Mouse (Mus musculus) hindbrain, embryonic 16.5 days (tissue): ENCODE measurements at regions not wholly inside any gene's neighbourhood (a gene's known extent, or its start where the extent isn't known, plus 50 kb on each side); places are given as distances from the start of the nearest gene placed in this dataset.
A peak's percentile ranks its signal among the peaks of the same experiment; 100 is the strongest.

Experiments used
- ATAC-seq: fragments of 200-750 bp; cut with Nextera tagmentation; 2 replicates; pipeline ENCODE4 v1.8.0; 2017; ENCODE audit warnings: moderate TSS enrichment, moderate library complexity
- H3K27ac ChIP-seq: fragments of 300-500 bp; sonication (generic); 2 replicates; pipeline ENCODE4 v1.5.1; 2014; ENCODE audit warnings: low read depth, mild to moderate bottlenecking, control low read depth, low read length, moderate library complexity
- H3K27me3 ChIP-seq: fragments of 300-500 bp; sonication (generic); replicated peaks from 2 replicates; pipeline ENCODE4 v1.6.1; 2014; ENCODE audit warnings: low read length; ENCODE audit not compliant: control insufficient read depth, insufficient read depth
- H3K36me3 ChIP-seq: fragments of 300-500 bp; sonication (generic); 2 replicates; pipeline ENCODE4 v1.6.1; 2014; ENCODE audit warnings: mild to moderate bottlenecking, low read length, moderate library complexity, mixed read lengths; ENCODE audit not compliant: control insufficient read depth, insufficient read depth
- H3K4me1 ChIP-seq: fragments of 300-500 bp; sonication (generic); 2 replicates; pipeline ENCODE4 v1.6.1; 2014; ENCODE audit warnings: low read depth, low read length; ENCODE audit not compliant: control insufficient read depth, insufficient read depth
- H3K4me2 ChIP-seq: fragments of 300-500 bp; sonication (generic); 2 replicates; pipeline ENCODE4 v1.6.1; 2014; ENCODE audit warnings: mild to moderate bottlenecking, low read length, control low read depth, moderate library complexity
- H3K4me3 ChIP-seq: fragments of 300-500 bp; sonication (generic); 2 replicates; pipeline ENCODE4 v1.5.1; 2014; ENCODE audit warnings: mild to moderate bottlenecking, low read length, control low read depth, moderate library complexity
- H3K9ac ChIP-seq: fragments of 300-500 bp; sonication (generic); 2 replicates; pipeline ENCODE4 v1.6.1; 2014; ENCODE audit warnings: low read depth, mild to moderate bottlenecking, control low read depth, low read length, moderate library complexity
- H3K9me3 ChIP-seq: fragments of 300-500 bp; sonication (generic); 2 replicates; pipeline ENCODE4 v1.6.1; 2014; ENCODE audit warnings: mild to moderate bottlenecking, low read length, moderate library complexity; ENCODE audit not compliant: control insufficient read depth
- WGBS: fragments of 180-500 bp; shearing (Covaris S2); extraction: QIAGEN DNeasy Blood & Tissue Kit; methylation state at CpG from one replicate; pipeline ENCODE4 v1.1.7; 2014; 5-methylcytosine and 5-hydroxymethylcytosine counted together

- no peak overlapping the region for H3K4me3 ChIP-seq
- no peak for ATAC-seq
- no peaks in the 10 kb centered on the region for H3K27me3 ChIP-seq
- no peak overlapping the region for H3K4me2 ChIP-seq
- no peak overlapping the region for H3K27ac ChIP-seq
- WGBS: 40% methylated on average over 8 of the region's 8 CpGs
- no peaks in the 10 kb centered on the region for H3K4me1 ChIP-seq
- H3K36me3 ChIP-seq: no peaks in the 10 kb centered on the region
- no peak overlapping the region for H3K9ac ChIP-seq
- no peaks in the 10 kb centered on the region for H3K9me3 ChIP-seq
Measured at GRCm38 (mm10) chr13:115513914-115514313, 412.1 kb upstream of the Itga1 start.

- Histone ChIP-seq H3K4me2 (no peak overlapping the region), H3K4me1 (no peaks in the 10 kb centered on the region), H3K27ac (no peak overlapping the region), H3K9ac (no peak overlapping the region), H3K27me3 (no peaks in the 10 kb centered on the region), H3K9me3 (no peaks in the 10 kb centered on the region), H3K4me3 (no peak overlapping the region), H3K36me3 (no peaks in the 10 kb centered on the region)
- ATAC-seq: no peak
Measured at GRCm38 (mm10) chr13:115512214-115512613, 410.4 kb upstream of the Itga1 start.

GRCm38 (mm10) chr13:115508646-115509045 lies 406.9 kb upstream of the Itga1 start:
- H3K4me2 ChIP-seq: no peak overlapping the region
- peak; percentile 60 for ATAC-seq
- 27% methylated on average over 3 of the region's 3 CpGs for WGBS
- no peaks in the 10 kb centered on the region for H3K4me1 ChIP-seq
- peaks cover 3% of the 10 kb centered on the region; the same call in 1 of the 2 replicates for H3K9me3 ChIP-seq
- no peaks in the 10 kb centered on the region for H3K27me3 ChIP-seq
- H3K36me3 ChIP-seq: no peaks in the 10 kb centered on the region
- no peak overlapping the region for H3K27ac ChIP-seq
- no peak overlapping the region for H3K9ac ChIP-seq
- no peak overlapping the region for H3K4me3 ChIP-seq

- Histone ChIP-seq H3K4me3 (no peak overlapping the region), H3K4me1 (no peaks in the 10 kb centered on the region), H3K9me3 (no peaks in the 10 kb centered on the region), H3K4me2 (no peak overlapping the region), H3K27ac (no peak overlapping the region), H3K9ac (no peak overlapping the region), H3K27me3 (no peaks in the 10 kb centered on the region), H3K36me3 (no peaks in the 10 kb centered on the region)
- ATAC-seq: no peak
- WGBS: 55% methylated on average over 4 of the region's 4 CpGs
Measured at GRCm38 (mm10) chr13:115494399-115494798, 392.6 kb upstream of the Itga1 start.

GRCm38 (mm10) chr13:115475861-115476260 lies 374.1 kb upstream of the Itga1 start:
- 65% methylated on average over 2 of the region's 2 CpGs for WGBS

GRCm38 (mm10) chr13:115465689-115466088 lies 363.9 kb upstream of the Itga1 start:
- ATAC-seq: no peak

More at GRCm38 (mm10) chr13:115475861-115476260, 374.1 kb upstream of the Itga1 start:
- Histone ChIP-seq H3K9ac (no peak overlapping the region), H3K27me3 (no peaks in the 10 kb centered on the region), H3K4me2 (no peak overlapping the region), H3K4me3 (no peak overlapping the region), H3K27ac (no peak overlapping the region), H3K9me3 (no peaks in the 10 kb centered on the region), H3K4me1 (no peaks in the 10 kb centered on the region), H3K36me3 (no peaks in the 10 kb centered on the region)
- ATAC-seq: no peak

GRCm38 (mm10) chr13:115451244-115451643 lies 349.5 kb upstream of the Itga1 start:
- Histone ChIP-seq H3K27ac (no peak overlapping the region), H3K4me3 (no peak overlapping the region), H3K4me1 (no peaks in the 10 kb centered on the region), H3K9ac (no peak overlapping the region), H3K27me3 (no peaks in the 10 kb centered on the region), H3K4me2 (no peak overlapping the region), H3K9me3 (no peaks in the 10 kb centered on the region), H3K36me3 (no peaks in the 10 kb centered on the region)
- ATAC-seq: no peak
- 13% methylated on average over 1 of the region's 1 CpGs for WGBS

More at GRCm38 (mm10) chr13:115465689-115466088, 363.9 kb upstream of the Itga1 start:
- Histone ChIP-seq H3K4me1 (no peaks in the 10 kb centered on the region), H3K4me3 (no peak overlapping the region), H3K9ac (no peak overlapping the region), H3K27ac (no peak overlapping the region), H3K27me3 (no peaks in the 10 kb centered on the region), H3K36me3 (no peaks in the 10 kb centered on the region), H3K9me3 (no peaks in the 10 kb centered on the region), H3K4me2 (no peak overlapping the region)
- 78% methylated on average over 6 of the region's 6 CpGs for WGBS

- Histone ChIP-seq H3K27me3 (no peaks in the 10 kb centered on the region), H3K9ac (no peak overlapping the region), H3K4me1 (no peaks in the 10 kb centered on the region), H3K36me3 (no peaks in the 10 kb centered on the region), H3K4me3 (no peak overlapping the region), H3K27ac (no peak overlapping the region), H3K9me3 (no peaks in the 10 kb centered on the region), H3K4me2 (no peak overlapping the region)
- ATAC-seq: peak; percentile 74; the same call in 1 of the 2 replicates
- WGBS: 47% methylated on average over 12 of the region's 12 CpGs
Measured at GRCm38 (mm10) chr13:115427091-115428033, 325.6 kb upstream of the Itga1 start.

GRCm38 (mm10) chr13:115425610-115426562 lies 324.1 kb upstream of the Itga1 start:
- no peaks in the 10 kb centered on the region for H3K36me3 ChIP-seq
- H3K4me3 ChIP-seq: no peak overlapping the region
- WGBS: 62% methylated on average over 8 of the region's 8 CpGs
- no peaks in the 10 kb centered on the region for H3K9me3 ChIP-seq
- no peak overlapping the region for H3K27ac ChIP-seq
- no peaks in the 10 kb centered on the region for H3K27me3 ChIP-seq
- ATAC-seq: peak; percentile 79
- H3K4me2 ChIP-seq: no peak overlapping the region
- H3K4me1 ChIP-seq: no peaks in the 10 kb centered on the region
- no peak overlapping the region for H3K9ac ChIP-seq
